Mouse (Mus musculus): ENCODE measurements around the gene Ddx6.

Ddx6 gene

DNA sequence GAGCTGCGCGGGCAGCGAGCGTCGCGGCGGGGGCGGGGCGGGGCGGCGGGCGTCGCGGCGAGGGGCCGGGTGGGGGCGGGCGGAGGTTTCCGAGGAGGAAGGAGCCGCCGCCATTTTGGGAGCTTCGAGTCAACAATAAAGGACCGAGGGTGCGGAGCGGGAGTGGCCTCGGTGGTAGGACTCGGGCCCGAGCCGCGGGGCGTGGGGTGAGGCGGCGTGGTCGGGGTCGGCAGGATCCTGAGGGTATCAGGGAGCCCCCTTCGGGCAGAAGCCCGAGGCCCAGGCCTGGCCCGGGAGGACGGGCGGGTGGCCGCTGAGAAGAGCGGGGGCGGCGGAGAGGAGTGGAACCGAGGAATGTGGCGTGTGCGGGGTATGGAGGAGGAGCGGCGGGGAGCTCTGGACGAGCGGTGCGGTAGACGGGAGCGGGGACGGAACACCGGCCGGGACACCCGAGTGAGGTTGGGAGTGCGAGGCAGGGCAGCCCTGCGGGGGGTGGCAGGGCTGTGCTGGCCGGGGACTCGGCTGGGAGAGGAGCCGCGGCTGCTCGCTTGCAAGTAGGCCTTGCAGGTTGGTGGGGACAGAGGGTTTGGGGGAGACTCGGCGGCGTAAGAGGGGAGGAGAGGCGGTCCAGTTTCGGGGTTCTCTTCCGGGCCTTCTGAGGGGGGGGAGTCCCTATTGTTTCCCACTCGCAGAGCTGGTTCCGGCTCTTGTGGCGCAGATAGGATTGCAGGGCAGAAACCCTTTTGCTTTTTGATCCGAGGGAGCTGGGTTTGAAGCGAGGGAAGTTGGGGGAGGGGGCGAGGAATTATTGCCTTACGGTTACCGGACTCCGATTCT lies at the start of gene Ddx6:
Gene Ddx6 (plus strand): TSS at position 114 of the 837 bp plus-strand sequence.
- POLR2A ChIA-PET, result interaction anchor here (0.6 to 22.4 kb wide), 84 partner anchors 9 to 1625 kb away, joined by 3 to 427 read pairs (median 5); partner anchors contain the start of genes Bcl9l (in 3 of the 4), Arcn1 (in 2 of the 4), H2afx (in 2 of the 4) and Ift46 (in 2 of the 4)
- CTCF ChIA-PET, result interaction anchor here (0.6 to 2.3 kb wide), 7 partner anchors 10 to 151 kb away, joined by 3 to 7 read pairs (median 5); partner anchors contain the start of gene Upk2 (in 1 of the 4)

DNA sequence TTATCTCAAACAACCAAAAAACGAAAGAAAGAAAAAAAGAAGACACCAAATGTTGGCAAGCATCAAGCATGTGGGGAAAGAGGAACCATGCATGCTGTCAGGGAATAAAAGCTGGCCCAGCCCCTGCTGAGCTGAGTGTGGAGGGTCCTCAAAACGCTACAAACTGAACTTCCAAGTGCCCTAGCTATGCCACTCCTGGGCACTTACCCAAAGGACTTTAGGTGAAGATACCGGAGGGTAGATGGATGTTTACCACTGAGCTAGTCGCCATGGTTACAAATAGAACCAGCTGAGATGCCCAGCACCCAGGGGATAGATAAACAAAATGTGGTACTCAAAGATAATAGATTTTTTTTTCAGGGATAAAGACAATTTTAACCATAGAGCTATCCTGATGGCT lies 43.1 kb upstream of the Ddx6 start, which contains the start of gene Cxcr5:
Gene Cxcr5 (minus strand): TSS at position 281 of the 400 bp plus-strand sequence.
- POLR2A ChIA-PET, result interaction anchor here in 3 of 4 experiments (0.5 to 1.6 kb wide), 8 partner anchors 13 to 108 kb away, joined by 3 to 6 read pairs (median 4); partner anchors contain the start of gene Ddx6 (in 1 of the 3)
- CTCF ChIA-PET, result interaction anchor here in 1 of 4 experiments (0.7 to 1.2 kb wide), 2 partner anchors 18 to 86 kb away, joined by 3 read pairs; no protein-coding TSS in a partner anchor

GRCm38 (mm10) chr9:44562936-44563335 lies 41.8 kb upstream of the Ddx6 start:
- CTCF ChIA-PET, result no interaction called here
- POLR2A ChIA-PET, result interaction anchor here in 2 of 4 experiments (0.5 to 1.5 kb wide), 3 partner anchors 30 to 407 kb away, joined by 3 read pairs; no protein-coding TSS in a partner anchor

- POLR2A ChIA-PET, result interaction anchor here in 2 of 4 experiments (0.7 to 2.5 kb wide), 6 partner anchors 10 to 507 kb away, joined by 3 to 8 read pairs (median 4); no protein-coding TSS in a partner anchor
- CTCF ChIA-PET, result no interaction called here
Measured at GRCm38 (mm10) chr9:44565367-44565766, 39.3 kb upstream of the Ddx6 start.

DNA sequence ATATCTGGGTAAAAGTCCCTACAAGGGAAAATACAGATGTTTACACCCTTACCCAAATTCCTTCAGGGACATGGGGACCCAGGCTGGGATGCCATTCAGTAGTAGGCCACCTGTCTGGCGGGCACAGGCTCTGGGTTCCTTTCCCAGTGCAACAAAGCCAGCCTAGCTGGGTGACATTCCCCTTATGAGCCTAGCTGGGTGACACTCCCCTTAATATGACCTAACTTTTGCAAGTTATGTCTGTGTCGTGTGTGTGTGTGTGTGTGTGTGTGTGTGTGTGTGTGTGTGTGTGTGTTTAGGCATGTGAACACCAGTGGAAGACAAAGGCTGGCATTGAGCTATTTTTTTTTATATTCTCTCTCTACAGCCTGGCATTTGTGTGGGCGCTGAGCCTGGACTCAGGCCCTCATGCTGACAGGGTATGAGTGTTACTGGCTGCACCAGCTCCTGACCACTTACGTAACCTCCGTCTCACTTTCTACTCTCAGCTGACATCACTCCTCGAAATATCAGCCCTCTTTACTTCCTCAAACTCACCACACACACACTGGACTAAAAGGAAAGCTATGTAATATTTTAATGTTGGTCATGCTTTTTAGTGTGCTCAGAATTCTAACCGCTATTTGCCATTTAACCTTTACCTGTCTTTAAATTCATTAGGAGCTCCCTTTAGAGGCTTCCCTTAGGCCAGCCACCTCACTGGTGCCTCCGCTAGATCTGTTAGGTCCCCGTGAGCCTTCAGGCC lies 37.2 kb upstream of the Ddx6 start:
- CTCF ChIA-PET, result interaction anchor here in 2 of 4 experiments (0.6 to 1.5 kb wide), 3 partner anchors 44 to 53 kb away, joined by 3 to 8 read pairs (median 6); no protein-coding TSS in a partner anchor
- POLR2A ChIA-PET, result interaction anchor here (0.6 to 2.0 kb wide), 18 partner anchors 8 to 315 kb away, joined by 3 to 8 read pairs (median 4); partner anchors contain the start of gene Ddx6 (in 1 of the 4)

GRCm38 (mm10) chr9:44568083-44568455 lies 36.6 kb upstream of the Ddx6 start:
- POLR2A ChIA-PET, result interaction anchor here (0.6 to 2.0 kb wide), 18 partner anchors 8 to 314 kb away, joined by 3 to 8 read pairs (median 3); partner anchors contain the start of gene Ddx6 (in 2 of the 4)
- CTCF ChIA-PET, result interaction anchor here in 2 of 4 experiments (0.6 to 1.5 kb wide), 3 partner anchors 44 to 53 kb away, joined by 3 to 8 read pairs (median 6); no protein-coding TSS in a partner anchor

DNA sequence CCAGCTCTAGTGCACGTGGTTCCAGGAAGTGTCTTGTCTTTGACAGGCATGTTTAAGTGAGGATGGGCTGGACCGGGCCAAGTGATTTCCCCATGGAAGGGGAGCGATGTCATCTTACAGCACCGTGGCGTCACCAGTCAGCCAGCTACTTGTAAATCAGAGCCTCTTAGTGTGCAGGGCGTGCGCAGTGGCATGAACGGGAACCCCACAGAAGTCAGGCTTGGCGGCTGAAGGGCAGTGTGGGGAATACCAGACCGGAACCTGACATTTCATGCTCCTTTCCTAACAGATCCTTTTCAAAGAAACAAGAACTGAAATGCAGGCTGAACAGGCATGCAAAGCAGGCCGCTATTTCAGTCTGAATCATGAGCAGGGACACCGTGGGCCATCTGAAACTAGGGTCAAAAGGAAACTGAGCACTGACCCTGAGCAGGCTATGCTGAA lies 33.7 kb upstream of the Ddx6 start:
- POLR2A ChIA-PET, result interaction anchor here in 2 of 4 experiments (1.5 to 1.8 kb wide), 2 partner anchors 11 to 18 kb away, joined by 3 to 5 read pairs; no protein-coding TSS in a partner anchor

DNA sequence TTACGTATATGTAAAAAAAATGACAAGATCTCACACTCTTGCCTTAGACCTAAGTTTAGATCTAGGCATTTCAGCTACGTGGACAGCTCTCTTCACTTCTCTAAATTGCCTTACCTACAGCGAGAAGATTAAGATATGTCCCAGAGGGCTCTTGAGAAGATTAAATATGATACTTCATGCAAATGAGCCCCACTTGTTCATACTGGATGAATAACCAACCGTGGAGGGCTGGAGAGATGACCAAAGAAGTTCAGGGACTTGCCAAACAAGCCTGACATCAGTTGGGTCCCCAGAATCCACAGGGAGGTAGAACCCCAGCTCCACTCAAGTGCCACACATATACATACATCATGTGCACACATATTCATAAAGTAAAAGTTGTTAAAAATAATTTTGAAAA lies 31.4 kb upstream of the Ddx6 start:
- ChIA-PET POLR2A (interaction anchor here in 3 of 4 experiments (0.5 to 3.0 kb wide), 3 partner anchors 8 to 31 kb away, joined by 4 to 10 read pairs (median 8); partner anchors contain the start of gene Ddx6 (in 1 of the 3)), CTCF (no interaction called here)

More for the DNA sequence above, 33.7 kb upstream of the Ddx6 start:
- CTCF ChIA-PET, result interaction anchor here in 1 of 4 experiments (0.9 kb wide), 1 partner anchor 75 kb away, joined by 3 read pairs; no protein-coding TSS in a partner anchor

GRCm38 (mm10) chr9:44575095-44575494 lies 29.6 kb upstream of the Ddx6 start:
- POLR2A ChIA-PET, result interaction anchor here in 2 of 4 experiments (0.8 to 19.6 kb wide), 8 partner anchors 8 to 156 kb away, joined by 3 to 427 read pairs (median 6); partner anchors contain the start of genes Ddx6 (in 2 of the 2) and Ccdc84 (in 1 of the 2)

GRCm38 (mm10) chr9:44576046-44576445 lies 28.6 kb upstream of the Ddx6 start:
- POLR2A ChIA-PET, result interaction anchor here in 2 of 4 experiments (1.0 to 19.6 kb wide), 8 partner anchors 9 to 157 kb away, joined by 3 to 427 read pairs (median 6); partner anchors contain the start of genes Ddx6 (in 2 of the 2) and Ccdc84 (in 1 of the 2)
- CTCF ChIA-PET, result interaction anchor here in 1 of 4 experiments (0.7 kb wide), 1 partner anchor 225 kb away, joined by 3 read pairs; no protein-coding TSS in a partner anchor

More at GRCm38 (mm10) chr9:44575095-44575494, 29.6 kb upstream of the Ddx6 start:
- CTCF ChIA-PET, result no interaction called here

DNA sequence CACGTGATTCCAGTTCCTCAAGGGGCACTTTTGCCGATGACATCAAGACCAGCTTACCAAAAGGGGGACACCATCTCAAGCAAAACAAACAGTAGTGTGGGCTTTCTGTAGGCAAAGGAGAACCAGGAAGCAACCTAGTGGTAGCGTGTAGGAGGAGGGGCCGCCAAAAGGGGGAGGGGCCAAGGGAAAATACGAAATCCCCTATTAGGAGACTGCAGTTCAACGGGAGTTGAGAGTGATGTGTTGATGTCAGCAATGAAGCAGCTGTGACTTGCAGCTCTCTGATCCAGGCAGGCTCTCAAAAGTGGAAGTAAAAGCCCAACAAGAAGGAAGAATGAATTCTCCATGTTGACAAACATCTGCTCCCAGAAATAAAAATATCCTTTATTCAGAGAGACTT lies 25.3 kb upstream of the Ddx6 start:
- ChIA-PET CTCF (interaction anchor here in 1 of 4 experiments (1.4 kb wide), 1 partner anchor 18 kb away, joined by 3 read pairs; no protein-coding TSS in a partner anchor), POLR2A (interaction anchor here in 3 of 4 experiments (0.7 to 19.6 kb wide), 8 partner anchors 10 to 536 kb away, joined by 3 to 427 read pairs (median 4); partner anchors contain the start of genes Ddx6 (in 2 of the 3) and Thy1 (in 1 of the 3))

DNA sequence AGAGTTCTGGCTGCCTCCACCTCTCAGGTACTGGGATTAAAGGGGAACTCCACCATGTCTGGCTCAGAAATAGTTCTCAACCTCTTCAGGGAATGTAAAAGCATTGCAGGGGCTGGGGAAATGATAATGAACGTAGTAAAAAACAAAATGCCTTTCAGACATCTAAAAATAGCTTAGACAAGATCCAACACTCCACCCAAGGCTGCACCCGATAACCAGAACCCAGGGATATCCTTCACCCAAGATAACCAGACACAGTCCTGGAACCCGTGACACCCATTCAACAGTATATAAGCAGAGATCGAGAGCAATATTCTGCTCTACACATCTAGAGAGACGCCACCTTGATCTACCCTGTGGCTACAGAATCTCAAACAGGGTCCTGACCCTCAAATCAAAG lies 24.6 kb upstream of the Ddx6 start:
- ChIA-PET POLR2A (interaction anchor here in 2 of 4 experiments (0.7 to 19.6 kb wide), 5 partner anchors 15 to 28 kb away, joined by 3 to 427 read pairs (median 7); partner anchors contain the start of gene Ddx6 (in 2 of the 2)), CTCF (interaction anchor here in 1 of 4 experiments (1.4 kb wide), 1 partner anchor 19 kb away, joined by 3 read pairs; no protein-coding TSS in a partner anchor)

DNA sequence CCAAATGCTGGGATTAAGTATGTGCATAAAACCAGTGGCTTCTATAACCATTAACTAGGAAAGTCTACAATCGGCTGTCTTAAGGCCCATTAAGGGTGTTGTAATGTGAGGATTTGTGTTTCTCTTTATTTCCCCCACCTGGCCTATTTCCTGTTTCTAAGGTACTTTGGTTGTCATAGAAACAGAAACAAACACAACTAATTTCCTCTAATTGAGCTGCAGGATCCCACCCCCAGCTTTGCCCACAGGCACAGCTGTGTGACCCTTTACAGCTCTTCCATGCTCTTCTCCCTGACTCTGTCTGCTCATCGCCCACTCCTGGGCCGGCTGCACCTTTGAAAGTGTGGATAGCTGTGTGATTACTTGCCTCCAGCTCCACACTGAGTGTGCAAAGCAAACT lies 23.3 kb upstream of the Ddx6 start:
- POLR2A ChIA-PET, result interaction anchor here in 3 of 4 experiments (0.6 to 19.6 kb wide), 15 partner anchors 10 to 99 kb away, joined by 3 to 427 read pairs (median 3); partner anchors contain the start of genes Bcl9l (in 1 of the 3) and Ddx6 (in 1 of the 3)
- CTCF ChIA-PET, result interaction anchor here in 1 of 4 experiments (0.9 kb wide), 1 partner anchor 128 kb away, joined by 3 read pairs; no protein-coding TSS in a partner anchor

DNA sequence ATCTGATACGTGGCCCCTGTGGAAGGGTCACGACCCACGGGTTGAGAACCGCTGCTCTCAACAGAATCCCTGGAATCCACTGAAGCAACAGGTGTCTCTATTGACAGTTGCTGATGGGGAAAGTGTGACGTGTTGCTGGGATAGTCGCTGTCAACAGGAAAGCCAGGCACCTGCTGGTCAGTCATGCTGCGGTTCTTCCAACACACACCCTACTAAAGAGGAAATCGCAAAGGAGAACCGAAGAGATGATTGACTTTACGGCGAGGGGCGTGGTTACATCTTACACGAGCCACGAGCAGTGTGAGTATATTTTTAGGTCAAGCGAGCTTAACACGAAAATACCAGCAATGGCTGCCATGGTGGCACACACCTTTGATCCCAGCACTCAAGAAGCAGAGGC lies 22.3 kb upstream of the Ddx6 start:
- POLR2A ChIA-PET, result interaction anchor here in 3 of 4 experiments (0.7 to 19.6 kb wide), 9 partner anchors 10 to 42 kb away, joined by 3 to 427 read pairs (median 5); partner anchors contain the start of gene Ddx6 (in 1 of the 3)
- CTCF ChIA-PET, result no interaction called here

GRCm38 (mm10) chr9:44586640-44587261 lies 17.9 kb upstream of the Ddx6 start:
- ChIA-PET POLR2A (interaction anchor here (0.6 to 19.6 kb wide), 34 partner anchors 8 to 794 kb away, joined by 3 to 427 read pairs (median 3); partner anchors contain the start of genes Ddx6 (in 3 of the 4), Foxr1 (in 1 of the 4) and H2afx (in 1 of the 4)), CTCF (interaction anchor here (0.6 to 0.9 kb wide), 5 partner anchors 8 to 213 kb away, joined by 3 to 5 read pairs (median 3); no protein-coding TSS in a partner anchor)
